Mouse (Mus musculus): ENCODE results near the gene Gm10644.

Gm10644 gene

DNA sequence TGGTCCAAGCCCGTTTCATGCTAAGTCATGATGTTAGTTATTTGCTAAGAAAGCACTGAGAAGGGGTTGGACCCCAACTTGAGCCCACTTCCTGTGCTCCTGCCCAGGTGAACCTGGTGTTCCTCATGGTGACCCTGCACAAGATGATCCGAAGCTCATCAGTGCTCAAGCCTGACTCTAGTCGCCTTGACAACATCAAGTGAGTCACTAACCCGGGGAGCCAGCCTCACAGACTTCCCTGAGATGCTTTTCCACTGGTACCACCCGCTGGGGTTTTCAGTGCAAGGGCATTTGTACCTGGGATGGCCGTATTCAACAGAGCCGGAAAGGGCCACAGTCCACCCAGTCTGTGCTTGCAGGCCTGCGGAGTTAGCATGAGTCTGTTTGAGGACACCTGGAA is 19.6 kb downstream of the Gm10644 start:
- no peak for DNase-seq (ENCODE audit: low spot score in 2 of 2)

DNA sequence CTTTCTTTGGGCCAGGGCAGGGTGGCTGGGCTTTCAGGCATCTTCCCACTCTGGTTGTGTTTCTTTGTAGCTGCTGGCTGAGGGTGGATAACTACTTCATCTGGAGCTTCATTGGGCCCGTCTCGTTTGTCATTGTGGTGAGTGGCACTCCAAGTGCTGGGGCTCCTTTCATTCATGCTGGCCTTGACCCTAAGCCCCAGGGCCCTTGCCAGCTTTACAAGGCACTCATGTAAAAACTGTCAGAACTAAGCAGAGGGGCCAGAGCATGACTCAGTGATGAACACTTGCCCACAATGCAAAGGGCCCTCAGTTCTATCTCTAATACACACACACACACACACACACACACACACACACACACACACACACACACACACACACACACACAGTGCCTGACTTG is 20.0 kb downstream of the Gm10644 start:
- DNase-seq (ENCODE audit: low spot score in 2 of 2) = no peak

DNA sequence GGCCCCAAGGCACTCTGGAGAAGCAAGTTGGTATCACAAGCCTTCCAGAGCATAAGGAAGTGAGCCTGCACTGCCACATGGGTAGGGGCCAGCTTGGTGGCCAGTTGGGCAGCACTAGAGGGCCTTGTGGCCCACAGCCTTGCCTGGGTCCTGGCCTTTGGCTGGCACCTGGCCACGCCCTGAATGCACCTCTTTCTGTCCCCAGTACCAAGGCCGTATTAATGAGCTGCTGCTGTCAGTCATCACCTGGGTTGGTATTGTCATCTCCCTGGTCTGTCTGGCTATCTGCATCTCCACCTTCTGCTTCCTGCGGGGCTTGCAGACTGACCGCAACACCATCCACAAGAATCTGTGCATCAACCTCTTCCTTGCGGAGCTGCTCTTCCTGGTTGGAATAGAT is 20.8 kb downstream of the Gm10644 start:
- DNase-seq (ENCODE audit: low spot score in 2 of 2) = no peak

DNA sequence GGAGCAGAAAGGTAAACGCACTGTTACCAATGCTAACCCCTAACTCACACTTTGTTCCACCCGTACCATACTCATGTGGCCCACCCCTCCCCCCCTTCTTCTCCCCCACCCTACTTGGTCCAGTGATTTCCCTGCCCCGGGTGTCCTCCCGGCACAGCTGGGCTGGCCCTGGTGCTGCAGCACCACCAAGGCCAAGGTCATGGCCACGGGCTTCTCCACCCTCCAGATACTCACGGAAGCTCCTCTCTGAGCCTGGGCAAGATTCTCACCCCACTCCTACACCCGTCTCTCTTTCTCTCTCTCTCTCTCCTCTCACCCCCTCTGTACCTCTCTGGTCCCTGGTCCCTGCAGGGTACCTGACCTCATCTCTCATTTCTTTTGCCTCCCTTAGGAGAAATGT is 28.7 kb downstream of the Gm10644 start:
- DNase-seq (ENCODE audit: low spot score in 2 of 2) = no peak

DNA sequence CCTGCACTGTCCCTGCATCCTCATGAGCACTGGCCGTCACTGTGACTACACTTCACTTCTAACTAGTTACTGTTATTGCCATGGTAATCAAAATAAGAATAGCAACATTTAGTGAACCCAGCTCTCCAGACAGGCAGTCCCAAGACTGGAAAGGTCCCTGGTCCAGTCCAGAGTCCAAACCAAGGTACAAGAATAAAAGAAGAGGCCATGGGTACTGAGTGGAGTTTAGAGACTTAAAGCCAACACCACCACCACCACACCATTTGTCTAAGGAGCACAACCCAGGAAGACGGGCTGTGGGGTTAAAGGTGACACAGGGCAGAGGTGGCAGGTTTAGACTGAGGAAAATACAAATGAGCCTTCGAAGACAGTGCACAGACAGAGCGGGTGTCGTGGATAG is 30.4 kb downstream of the Gm10644 start:
- DNase-seq (ENCODE audit: low spot score in 2 of 2) = no peak

DNA sequence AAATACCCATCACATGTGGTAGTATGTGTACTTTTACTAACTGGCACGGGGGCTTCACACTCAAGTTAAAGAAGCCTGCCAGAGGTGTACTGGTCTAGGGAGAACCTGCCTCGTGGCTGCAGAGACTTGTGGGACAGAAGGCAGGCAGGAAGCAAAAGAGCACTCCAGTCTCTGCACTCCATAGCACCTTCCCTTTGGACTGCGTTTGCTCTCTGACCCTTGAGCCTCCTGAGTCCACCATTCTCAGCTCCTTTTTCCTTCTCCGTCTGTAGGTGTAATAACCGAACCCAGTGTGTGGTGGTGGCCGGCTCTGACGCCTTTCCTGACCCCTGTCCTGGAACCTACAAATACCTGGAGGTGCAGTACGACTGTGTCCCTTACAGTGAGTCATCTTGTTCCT is 32.3 kb downstream of the Gm10644 start:
- no peak for DNase-seq (ENCODE audit: low spot score in 2 of 2)

DNA sequence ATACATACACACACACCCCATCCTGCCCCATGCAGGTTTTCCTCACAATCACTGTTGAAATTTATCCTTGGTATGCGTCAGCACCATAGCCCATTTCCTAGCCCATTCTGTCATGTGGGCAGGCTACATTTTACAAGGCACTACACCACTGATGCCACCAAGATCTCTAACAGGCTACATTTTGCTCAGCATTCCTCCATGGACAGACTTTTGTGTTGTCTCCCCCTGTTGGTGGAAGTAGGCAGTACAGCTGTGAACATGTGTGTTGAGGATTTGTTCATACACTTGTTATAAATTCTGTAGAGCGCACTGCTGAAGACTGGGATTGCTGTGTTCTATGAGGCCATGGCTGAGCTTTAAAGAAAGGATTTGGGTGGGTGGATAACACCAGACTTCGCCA is 33.4 kb downstream of the Gm10644 start:
- peak; percentile 70 to 78 for DNase-seq (ENCODE audit: low spot score in 2 of 2)

DNA sequence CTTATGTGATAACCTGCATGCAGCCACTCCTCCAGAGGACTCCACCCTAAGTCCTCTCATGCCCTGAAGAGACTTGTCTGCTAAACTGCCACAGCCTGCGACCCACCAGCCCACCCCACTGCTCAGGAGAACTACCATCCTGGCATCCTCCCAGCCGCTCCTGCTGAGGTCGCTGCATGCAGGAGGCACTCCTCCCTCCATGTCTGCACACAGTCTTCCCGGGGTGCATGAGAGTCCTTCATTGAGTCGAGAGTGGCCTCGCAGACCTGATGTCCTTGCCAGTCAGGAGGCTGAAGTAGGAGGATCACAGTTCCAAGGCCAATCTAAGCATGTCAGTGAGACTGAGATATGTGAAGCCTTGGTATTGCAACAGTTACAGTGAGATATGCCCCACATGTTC is 37.4 kb downstream of the Gm10644 start:
- no peak for DNase-seq (ENCODE audit: low spot score in 2 of 2)

DNA sequence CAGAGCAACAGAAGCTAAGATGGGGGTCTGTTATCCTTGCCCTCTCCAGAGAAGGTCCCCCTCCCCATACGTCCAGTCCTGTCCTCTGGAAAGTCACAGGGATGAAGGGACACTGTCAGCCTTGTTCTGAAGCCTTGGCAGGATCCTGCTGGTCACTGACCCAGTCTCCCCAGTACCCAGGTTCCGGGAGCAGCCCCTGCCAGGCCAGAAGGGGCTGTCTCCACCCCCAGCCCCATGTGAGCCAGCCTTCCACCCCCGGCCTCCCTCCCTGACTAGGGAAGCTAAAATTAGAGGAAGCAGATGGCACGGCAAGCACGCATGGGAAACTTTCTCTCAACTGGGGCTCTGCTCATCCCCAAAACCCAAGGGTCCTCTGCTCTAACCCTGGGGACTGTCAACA is 39.0 kb downstream of the Gm10644 start:
- peak in 1 of 2 experiments; percentile 65 for DNase-seq (ENCODE audit: low spot score in 2 of 2)

DNA sequence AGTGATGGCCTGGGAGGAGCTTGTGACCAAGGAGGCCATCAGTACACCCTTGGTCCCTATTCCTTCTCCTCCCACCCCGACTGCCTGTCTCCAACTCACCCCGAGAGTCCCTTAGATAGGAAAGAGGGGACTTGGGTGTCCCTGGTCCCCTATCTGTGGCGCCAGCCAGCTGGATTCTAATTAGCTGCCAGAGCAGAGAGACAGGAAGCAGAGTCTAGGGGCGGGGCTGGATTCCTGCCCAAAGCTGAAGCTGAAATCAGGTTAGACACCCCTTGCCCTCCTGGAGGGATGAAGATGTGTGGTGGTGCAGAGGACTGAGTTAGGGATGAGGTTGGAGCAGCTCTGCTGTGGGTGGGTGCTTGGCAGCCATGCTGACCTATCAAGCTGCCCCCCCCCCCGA is 40.1 kb downstream of the Gm10644 start:
- DNase-seq (ENCODE audit: low spot score in 2 of 2) = no peak

DNA sequence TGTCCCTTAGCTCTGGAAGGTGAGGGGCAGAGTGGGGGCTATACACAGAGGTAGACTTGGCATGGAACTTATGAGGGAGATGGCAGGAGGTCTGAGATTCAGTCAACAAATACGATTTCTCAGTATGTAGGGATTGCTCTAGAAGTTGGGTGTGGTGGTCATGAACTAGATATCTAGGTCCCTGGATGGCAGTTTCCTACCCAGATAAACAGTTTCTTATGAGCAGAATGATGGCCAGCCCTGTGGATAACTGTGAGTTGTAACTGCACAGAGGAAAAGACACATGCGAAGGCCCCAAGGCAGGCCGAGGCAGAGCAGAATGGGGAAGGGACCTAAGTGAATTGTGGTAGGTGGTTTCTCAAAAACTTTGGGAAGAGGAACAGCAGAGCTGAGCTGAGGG is 40.8 kb downstream of the Gm10644 start:
- no peak for DNase-seq (ENCODE audit: low spot score in 2 of 2)

DNA sequence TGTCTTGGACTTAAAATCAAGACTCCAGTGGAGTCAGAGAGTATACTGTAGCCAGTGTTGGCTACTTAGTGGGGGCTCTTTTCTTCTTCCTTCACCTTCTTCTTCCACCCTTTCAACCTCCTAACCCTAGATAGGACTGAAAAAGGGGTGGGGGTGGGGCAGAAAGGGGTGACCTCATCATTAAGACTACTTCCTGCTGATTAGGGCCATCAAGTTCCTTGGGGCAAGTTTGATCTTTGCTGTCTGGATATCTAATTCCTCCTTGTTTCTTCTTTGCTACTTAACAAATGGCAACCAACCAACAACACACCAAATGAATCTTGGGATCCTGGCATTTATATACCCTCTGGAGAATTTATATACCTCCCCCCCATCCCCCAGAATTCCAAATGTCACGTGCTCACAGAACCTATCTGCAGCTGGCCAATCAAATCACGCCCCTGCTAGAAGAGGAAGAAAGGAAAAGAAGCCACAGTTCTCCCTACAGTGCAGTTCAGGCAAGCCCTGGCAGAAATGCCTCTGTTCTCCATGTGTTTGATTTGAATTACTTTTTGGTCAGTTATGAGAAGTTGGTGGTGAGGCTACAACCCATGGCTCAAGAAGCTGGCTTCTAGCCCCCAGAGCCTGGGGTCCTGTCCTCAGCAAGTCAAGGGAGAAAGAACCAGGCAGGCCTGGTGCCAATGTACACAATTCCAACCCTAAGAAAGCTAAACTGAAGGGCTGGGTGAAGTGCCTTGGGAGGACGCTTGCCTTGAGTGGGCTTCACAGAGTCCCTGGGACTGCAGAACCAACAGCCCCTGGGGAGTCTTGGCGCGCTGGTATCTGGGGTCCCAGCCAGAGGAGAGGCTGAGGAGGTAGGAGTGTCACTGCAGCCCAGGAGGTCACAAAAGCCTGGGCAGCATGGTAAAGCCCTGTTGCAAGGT is 42.9 kb downstream of the Gm10644 start:
- DNase-seq (ENCODE audit: low spot score in 2 of 2) = no peak

DNA sequence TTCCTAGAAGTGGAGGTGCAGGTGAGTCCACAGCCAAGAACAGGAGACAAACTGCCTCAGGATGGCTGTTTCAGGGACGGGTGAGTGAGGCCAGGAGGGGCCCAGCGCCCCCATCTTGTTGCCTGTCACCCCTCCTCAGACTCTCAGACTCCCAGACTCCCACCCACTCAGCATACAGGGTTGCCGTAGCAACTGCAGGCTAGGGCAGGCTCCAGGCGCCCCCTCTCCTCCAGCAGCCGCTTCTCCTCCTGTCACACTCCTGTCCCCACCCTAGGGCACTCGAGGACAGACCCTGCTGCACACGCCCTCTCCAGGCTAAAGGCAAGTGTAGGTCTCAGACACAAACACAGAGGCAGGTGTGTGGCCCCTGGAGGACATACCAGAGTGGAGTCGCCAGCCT is 45.7 kb downstream of the Gm10644 start:
- no peak for DNase-seq (ENCODE audit: low spot score in 2 of 2)

DNA sequence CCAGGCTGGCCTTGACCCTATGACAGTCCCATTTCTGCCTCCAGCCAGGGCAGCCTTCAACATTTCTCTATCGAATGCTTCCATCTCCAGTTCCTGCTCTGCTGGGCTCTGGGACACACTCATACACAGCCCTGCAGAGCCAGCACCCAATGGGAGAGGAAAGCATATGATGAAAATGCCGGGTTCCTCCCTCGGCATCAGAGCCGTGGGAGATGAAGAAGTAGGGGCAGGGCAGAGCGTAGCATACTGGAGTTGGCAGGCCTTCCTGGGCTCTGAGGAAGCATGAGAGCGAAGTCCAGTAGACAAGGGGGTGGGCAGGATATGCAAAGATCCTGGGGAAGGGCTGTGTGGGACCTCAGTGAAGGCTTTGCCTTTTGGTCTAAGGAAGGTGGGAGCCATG is 46.4 kb downstream of the Gm10644 start:
- DNase-seq (ENCODE audit: low spot score in 2 of 2) = no peak

DNA sequence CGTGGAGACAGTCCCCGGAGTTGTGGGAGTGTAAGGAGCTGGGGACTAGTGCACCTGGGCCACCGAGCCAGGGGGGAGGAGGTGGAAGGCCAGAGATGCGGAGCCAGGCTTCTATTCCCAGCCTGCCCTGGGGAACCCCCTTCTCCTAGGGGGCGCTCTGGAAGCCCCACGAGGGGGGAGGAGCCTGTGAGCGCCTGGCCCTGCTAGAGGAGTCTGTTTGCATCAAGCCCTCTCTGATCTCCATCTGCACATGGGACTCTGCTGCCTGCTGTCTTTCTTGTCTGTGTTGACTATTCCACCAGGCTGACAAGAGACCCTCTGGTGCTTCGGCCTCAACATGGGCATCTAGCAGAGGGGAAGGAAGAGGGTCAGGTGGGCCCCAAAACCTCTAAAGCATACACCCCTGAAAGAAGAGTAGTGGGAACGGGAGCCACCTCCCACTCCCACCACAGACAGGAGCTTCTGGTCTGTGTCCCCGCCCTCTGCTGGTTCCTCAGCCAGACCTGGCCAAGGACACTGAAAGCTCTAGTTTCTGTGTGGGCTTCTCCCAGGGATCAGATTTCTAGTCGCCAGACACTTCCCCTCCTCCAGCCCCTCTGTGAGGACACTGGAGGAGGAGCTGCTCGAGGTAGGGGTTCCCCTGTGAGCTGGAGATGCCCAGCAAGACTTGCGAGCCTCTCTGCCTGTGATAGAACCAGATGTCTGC is 51.9 kb downstream of the Gm10644 start:
- no peak for DNase-seq (ENCODE audit: low spot score in 2 of 2)

DNA sequence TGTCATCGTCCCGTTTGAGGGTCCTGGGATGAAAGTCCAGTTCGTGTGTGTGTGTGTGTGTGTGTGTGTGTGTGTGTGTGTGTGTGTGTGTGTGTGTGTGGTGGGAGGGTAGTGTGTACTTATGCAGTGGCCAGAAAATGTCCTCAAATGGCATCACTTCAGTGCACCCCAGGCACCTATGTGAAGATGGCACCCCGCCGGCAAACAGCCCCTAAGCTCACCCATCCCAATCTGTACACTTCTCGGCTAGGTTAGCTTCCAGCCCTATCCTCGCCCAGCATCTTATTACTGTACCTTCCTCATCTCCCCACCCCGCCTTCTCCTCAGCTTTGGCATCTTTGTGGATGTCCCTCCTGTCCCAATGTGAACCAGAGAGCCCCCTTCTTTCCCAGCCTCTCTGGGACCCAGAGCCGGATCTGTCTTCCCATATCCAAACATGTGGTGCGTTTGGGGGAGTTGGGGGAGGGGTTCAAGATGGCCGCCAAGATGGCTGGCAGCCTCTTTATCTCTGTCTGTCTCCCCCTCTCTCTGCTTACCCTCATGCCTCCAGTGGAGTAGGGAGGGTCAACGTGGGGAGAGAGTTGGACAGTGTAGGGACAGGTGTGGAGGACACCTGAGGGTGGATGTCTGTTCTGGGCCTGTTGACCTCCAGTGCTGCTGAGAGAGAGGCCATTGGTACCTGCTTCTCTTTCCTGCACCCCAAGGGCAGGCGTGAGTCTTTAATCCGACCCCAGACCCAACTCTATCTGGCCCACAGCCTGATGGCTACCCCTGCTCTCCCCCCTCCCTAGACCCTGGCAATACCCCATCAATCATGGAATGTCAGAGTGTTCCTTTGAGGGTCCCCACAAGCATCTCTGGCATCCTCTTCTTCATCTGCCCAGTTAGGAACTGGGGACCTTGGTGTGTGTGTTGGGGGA is 53.2 kb downstream of the Gm10644 start:
- no peak for DNase-seq (ENCODE audit: low spot score in 2 of 2)

DNA sequence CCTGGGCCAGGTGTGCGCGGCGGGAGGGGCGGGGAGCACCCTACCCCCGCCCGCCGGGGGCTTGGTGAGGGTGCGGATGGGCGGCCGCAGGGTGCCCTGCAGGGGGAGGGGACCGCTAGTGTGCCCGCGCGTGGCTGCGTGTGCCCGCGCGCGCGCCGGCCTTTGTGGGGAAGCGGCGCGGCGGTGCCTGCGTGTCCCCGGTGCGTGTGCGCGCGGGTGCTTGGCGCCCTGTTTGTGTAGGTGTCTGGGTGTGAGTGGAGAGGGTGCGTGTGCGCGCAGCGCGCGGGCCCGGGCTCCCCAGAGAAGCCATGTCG is 54.1 kb downstream of the Gm10644 start:
- DNase-seq (ENCODE audit: low spot score in 2 of 2) = peak; percentile 71 to 76

DNA sequence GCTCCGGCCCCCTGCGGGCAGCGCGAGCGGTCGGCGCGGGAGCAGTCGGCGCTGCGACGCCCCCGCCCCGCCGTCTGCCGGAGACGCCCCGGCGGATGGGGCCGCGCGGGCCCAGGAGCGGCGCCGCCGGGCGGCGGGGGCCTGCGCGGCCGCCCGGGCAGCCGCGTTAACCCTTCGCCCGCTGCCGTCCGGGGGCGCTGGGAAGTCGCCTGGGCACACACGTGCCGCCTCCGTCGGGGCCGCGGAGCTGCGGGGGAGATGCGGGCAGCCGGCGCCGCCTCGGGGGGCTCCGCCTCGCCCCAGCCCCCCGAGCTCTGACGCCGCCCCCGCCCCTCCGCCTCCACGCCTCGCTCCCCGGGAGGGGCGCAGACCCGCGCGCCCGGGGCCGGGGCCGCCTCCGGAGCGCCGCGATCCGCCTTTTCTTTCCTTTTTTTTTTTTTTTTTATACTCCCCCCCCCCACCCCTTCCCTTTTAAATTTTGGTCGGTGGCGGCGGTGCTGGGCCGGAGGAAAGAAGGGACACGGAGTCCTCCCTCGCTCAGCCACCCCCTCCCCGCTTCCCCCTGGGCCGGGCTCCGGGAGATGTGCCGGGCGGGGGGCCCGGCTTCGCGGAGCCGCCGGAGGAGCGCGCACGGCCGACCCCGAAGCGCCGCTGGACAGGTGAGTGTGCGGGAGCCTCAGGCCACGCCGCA is 54.6 kb downstream of the Gm10644 start:
- no peak for DNase-seq (ENCODE audit: low spot score in 2 of 2)

DNA sequence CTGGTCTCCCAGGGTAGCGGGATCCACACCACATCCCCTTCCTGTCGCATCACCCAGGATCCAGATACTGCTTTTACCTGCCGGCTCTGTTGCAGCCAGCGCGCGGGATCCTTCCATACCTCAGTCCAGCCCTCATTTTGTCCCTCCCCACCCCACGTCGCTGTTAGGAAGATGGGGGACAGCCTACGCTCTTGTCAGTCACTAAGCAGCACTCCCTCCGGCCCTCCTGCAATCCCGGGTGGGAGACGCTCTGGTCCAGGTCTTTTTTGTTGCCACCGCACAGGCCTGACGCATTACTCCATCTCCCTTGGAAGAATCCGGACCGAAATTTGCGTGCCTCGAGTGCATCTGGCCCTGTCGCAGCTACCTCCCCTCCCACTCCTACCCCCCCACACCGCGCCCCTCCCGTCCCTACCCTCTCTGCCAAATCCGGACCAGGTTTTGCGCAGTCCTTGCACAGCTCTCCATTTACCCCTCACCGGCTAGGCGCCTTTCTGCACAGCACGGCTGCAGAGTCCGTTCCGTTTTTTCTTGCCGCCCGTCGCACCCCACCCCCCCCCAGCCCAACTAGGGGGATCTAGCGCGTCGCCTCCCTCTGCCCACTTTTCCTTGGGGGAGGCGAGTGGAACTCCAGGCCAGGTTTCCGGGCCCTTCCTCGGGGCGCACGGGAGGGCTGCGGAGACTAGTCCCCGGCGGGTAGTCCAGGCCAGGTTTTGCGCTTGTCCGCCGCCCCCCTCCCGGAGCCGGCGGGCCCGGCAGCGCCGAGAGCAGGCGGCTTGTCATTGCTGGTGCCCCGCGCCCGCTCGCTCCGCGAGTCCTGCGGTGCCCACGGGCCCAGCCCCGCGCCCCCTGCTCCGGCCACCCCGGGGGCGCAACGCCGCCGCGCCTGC is 55.4 kb downstream of the Gm10644 start, which contains the start of gene Adgrl1:
Adgrl1 (plus strand) TSS at position 743 of the 890 bp plus-strand sequence.
- peak; percentile 96 to 97 for DNase-seq (ENCODE audit: low spot score in 2 of 2)

DNA sequence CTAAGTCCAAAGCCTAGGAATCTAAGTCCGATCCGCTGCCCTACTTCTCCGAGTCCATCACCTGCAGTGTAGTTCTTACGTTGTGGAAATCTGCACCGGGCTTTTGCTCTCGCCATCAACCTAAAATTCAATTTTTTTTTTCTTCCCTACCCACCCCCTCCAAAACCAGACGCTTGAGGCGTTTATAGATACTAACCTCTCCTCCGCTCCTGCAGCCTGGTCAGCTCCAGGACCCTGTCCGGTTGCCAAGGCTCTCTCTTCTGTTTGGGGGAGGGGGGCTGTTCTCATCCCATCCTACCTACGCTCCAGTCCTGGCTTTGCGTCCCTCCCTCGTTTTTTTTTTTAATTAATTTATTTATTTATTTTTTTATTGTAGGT is 56.0 kb downstream of the Gm10644 start:
- DNase-seq (ENCODE audit: low spot score in 2 of 2) = peak in 1 of 2 experiments; percentile 69

DNA sequence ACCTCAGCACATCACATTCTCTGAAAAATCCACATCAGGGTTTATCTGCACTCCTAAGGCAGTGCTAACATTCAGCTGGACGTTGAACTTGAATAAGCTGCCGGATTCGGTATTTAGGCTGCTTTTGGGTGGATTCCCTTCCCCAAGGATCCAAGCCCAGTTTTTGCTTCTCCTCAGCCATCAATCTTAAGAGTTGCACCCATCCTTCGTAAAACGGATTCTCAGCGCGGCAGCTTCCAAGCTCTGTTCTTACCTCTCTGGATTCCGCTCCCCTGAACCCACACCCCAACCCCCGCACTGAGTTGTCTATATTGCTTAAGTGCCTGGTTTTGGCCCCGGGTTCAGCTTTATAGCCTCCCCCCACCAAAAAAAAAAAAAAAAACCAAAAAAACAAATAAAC is 56.5 kb downstream of the Gm10644 start:
- no peak for DNase-seq (ENCODE audit: low spot score in 2 of 2)

All from right cerebral cortex, postnatal 36 days (tissue).